Mouse (Mus musculus) stomach, postnatal 0 days (tissue): ENCODE measurements around the gene Cnot2.

ENCODE experiments used
- CTCF ChIP-seq: IDR thresholded peaks from 2 replicates; pipeline ENCODE4 v1.5.1; 2016; ENCODE audit warnings: antibody characterized with exemption, low read depth, mild to moderate bottlenecking, moderate library complexity
- EP300 ChIP-seq: optimal IDR thresholded peaks from 2 replicates; pipeline ENCODE3; 2016; ENCODE audit warnings: antibody characterized with exemption

DNA sequence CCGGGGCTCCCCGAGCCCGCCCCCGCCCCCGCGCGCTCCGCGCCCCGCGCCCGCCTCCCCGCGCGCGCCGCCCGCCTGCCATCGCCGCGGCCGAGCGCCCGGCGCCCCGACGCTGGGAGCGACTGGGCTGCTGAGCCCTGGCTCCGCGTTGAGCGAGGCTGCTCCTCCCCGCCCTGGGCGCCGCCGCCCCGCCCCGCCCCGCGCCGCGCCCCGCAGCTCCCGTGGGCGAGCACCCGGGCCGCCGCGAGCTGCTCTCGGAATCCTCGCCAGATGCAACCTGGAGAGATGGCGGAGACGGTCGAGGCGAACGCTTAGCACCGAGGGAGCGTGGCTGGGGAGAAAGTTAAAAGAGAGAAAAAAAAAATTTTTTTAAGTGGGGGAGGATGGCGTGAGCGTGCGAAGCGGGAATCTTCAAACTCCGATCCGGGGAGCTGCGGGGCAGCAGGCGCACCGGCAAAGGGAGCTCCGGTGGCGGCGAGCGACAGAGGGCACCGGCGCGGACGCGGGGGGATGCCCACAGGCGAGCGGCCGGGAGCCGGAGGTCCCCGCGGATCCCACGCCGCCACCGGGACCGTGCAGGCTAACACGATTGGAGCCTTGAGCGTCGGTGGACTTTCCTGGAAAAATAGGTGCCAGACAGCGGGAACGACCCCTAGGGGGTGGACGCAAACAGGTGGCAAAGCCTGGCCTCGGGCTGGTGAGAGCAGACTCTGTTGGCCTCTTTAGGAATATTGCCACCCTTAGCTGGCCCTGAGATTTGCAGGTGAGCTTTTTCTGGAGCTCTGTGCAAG lies 107.4 kb downstream of the Cnot2 start, which contains the start of gene Kcnmb4:
- TF ChIP-seq CTCF (peak; percentile 32), EP300 (no peak)
